Mouse (Mus musculus) cerebellum, adult (tissue): ENCODE measurements around the gene Nefh.
A peak's percentile ranks its signal among the peaks of the same experiment; 100 is the strongest.

Experiments
- ATAC-seq: cut with Nextera tagmentation; 2 replicates; pipeline ENCODE4 v1.9.2; 2017; ENCODE audit warnings: mild to moderate bottlenecking, moderate library complexity, mixed read lengths; ENCODE audit not compliant: insufficient number of reproducible peaks, low FRiP score, low TSS enrichment

Nefh gene

GRCm38 (mm10) chr11:4953918-4954317, 6.1 kb upstream of the Nefh start:
- ATAC-seq, result no peak

GRCm38 (mm10) chr11:4953401-4953800, 5.5 kb upstream of the Nefh start:
- no peak for ATAC-seq

- no peak for ATAC-seq
Measured at GRCm38 (mm10) chr11:4949256-4950044, 1.6 kb upstream of the Nefh start.

- ATAC-seq, result no peak
Measured at GRCm38 (mm10) chr11:4948792-4949191, 928 bp upstream of the Nefh start.

GRCm38 (mm10) chr11:4946947-4947812, 684 bp downstream of the Nefh start:
- ATAC-seq, result peak; percentile 66; the same call in 1 of the 2 replicates

GRCm38 (mm10) chr11:4946530-4946929, 1.3 kb downstream of the Nefh start:
- no peak for ATAC-seq

GRCm38 (mm10) chr11:4936243-4936642, 11.6 kb downstream of the Nefh start:
- no peak for ATAC-seq

GRCm38 (mm10) chr11:4931009-4931601, 16.8 kb downstream of the Nefh start:
- ATAC-seq, result no peak

GRCm38 (mm10) chr11:4927224-4927623, 20.6 kb downstream of the Nefh start:
- no peak for ATAC-seq

- no peak for ATAC-seq
Measured at GRCm38 (mm10) chr11:4921751-4922150, 26.1 kb downstream of the Nefh start.

GRCm38 (mm10) chr11:4921281-4921680, 26.6 kb downstream of the Nefh start:
- no peak; the same call in 1 of the 2 replicates for ATAC-seq

- ATAC-seq, result no peak
Measured at GRCm38 (mm10) chr11:4916068-4916467, 31.8 kb downstream of the Nefh start.

GRCm38 (mm10) chr11:4906231-4906630, 41.6 kb downstream of the Nefh start:
- no peak for ATAC-seq

- ATAC-seq, result no peak
Measured at GRCm38 (mm10) chr11:4901956-4902355, 45.9 kb downstream of the Nefh start.

- no peak for ATAC-seq
Measured at GRCm38 (mm10) chr11:4900437-4900836, 47.4 kb downstream of the Nefh start.

- peak; percentile 92 for ATAC-seq
Measured at GRCm38 (mm10) chr11:4894848-4895816, 52.7 kb downstream of the Nefh start, which contains the start of gene Thoc5. Gene Thoc5, plus strand, starts transcription at chr11:4895320.
